Mouse (Mus musculus): ENCODE data around the gene Pik3c2g.

Pik3c2g gene

GRCm38 (mm10) chr6:139842626-139843025 lies 255.6 kb downstream of the Pik3c2g start:
- no peak for DNase-seq

GRCm38 (mm10) chr6:139843531-139843930 lies 256.5 kb downstream of the Pik3c2g start:
- no peak for DNase-seq

DNA sequence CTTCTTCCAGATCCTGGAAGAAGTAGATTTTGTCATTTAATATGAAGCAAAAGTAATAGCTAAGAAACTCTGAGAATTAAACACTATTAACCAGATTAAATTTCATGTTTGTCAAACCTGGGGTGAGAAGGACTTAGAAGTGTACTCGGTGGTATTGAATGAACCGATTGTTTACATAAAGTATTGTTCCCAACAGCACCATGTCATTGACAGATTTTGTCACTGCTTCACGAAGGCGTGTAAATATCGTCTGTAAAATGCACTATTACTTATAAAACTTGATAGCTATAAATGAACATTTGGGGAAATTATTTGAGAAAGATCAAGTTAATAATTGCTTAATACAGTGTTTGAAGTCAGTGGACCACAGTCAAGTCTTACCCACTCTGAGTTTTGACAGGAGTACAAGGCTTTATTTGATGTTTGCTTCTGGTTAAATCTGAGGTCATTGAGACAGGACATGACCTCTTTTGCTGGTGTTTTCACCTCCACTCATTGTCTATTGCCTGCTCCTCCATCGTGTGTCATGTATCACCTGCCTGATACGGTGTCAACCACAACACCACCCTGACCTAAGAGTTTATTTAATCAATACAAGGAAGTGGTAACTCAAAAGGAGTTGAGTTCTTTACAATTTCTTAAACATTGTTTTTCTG lies 260.0 kb downstream of the Pik3c2g start:
- DNase-seq = no peak

- DNase-seq = no peak
These were observed 262.9 kb downstream of the Pik3c2g start for GRCm38 (mm10) chr6:139849931-139850330.

- DNase-seq = no peak
These were observed 264.9 kb downstream of the Pik3c2g start for GRCm38 (mm10) chr6:139851705-139852603.

DNA sequence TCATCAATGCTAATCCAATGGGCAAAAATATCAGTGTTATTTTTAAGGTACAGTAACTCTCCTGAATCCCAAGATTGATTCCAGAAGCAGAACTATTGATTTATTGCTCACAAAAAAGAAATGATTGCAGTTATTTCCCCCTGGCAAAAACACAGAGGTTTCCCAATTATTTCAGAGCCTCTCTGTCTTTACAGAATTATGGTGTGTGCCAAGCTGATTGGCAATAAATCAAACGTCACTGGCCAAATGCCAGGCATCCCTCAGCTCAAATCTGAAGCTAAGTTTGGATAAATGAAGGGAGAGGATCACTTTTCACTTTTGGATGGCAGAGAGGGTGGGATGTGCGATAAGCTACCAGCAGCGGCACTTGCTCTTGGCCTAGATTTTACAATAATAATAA lies 265.8 kb downstream of the Pik3c2g start:
- peak; percentile 39 for DNase-seq

- no peak for DNase-seq
These were observed 273.1 kb downstream of the Pik3c2g start for GRCm38 (mm10) chr6:139860141-139860540.

DNA sequence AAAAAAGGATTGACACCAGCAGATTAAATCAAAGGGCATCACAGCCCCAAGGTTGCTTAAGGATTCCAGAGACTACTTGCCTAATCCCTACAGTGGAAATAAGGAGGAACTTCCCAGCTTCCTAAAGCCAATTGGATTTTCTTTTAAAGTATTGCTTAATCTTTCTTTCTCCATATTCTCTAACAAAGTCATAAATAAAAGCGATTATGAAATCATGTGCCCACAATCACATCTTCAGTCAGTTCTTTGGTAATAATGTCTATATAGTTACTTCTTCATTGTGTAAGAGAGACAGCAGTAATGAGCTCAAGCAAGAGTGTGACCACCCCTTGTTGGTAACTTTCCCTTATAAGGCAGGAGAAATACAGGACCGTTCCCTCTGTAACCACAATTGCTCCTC lies 274.5 kb downstream of the Pik3c2g start:
- DNase-seq = no peak

- DNase-seq = no peak
These were observed 278.1 kb downstream of the Pik3c2g start for GRCm38 (mm10) chr6:139865059-139865673.

DNA sequence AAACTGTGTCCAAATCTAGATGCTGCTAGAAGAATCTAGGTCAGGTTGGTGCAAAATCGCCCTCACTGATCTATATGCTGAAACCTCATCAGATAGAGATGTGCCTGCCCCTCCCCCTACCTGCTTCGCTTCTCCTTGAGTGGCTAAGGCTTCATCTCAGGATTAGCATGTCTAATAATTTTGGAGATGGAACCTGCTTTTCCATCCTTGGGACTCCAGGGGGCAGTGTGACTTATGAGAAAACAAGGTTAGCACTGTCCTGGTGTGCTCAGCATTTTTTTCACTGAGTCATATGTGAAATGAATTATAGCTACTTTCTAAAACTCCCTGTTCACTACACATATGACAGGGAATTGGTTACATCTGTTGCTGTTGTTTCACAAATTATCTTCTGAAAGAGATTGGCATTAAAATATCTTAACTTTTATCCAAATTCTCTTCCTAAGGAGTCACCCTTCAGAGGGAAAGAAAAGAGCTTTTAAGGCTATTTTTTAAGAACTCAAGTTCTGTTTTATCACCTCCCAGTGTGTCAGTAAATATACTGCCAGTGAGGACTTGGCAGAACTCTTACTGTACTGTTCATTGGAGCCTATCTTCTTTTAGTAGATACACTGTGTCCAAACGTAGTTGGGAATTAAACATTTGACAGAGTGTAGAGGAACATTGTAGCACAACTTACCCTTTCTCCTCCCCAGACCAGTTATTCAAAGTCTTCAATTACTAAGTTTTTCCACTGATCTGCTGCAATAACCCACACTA lies 287.6 kb downstream of the Pik3c2g start:
- peak; percentile 25 for DNase-seq

DNA sequence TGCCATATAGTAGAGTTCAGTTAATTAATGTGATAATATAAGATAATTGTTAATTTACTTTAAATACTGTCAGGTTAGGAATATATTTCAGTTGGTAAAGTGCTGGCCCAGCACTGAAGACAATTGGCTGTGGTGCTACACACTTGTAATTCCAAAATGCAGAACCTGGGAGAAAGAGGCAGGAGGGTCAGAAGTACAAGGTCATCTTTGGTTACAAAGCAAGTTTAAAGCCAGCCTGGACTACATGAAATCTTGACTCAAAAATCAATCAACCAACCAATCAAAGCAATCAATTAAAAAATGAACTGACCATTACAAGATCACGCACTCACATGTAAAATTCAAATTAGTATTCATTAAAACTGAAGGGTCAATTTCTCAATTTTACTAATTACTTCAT lies 289.7 kb downstream of the Pik3c2g start:
- DNase-seq = no peak

DNA sequence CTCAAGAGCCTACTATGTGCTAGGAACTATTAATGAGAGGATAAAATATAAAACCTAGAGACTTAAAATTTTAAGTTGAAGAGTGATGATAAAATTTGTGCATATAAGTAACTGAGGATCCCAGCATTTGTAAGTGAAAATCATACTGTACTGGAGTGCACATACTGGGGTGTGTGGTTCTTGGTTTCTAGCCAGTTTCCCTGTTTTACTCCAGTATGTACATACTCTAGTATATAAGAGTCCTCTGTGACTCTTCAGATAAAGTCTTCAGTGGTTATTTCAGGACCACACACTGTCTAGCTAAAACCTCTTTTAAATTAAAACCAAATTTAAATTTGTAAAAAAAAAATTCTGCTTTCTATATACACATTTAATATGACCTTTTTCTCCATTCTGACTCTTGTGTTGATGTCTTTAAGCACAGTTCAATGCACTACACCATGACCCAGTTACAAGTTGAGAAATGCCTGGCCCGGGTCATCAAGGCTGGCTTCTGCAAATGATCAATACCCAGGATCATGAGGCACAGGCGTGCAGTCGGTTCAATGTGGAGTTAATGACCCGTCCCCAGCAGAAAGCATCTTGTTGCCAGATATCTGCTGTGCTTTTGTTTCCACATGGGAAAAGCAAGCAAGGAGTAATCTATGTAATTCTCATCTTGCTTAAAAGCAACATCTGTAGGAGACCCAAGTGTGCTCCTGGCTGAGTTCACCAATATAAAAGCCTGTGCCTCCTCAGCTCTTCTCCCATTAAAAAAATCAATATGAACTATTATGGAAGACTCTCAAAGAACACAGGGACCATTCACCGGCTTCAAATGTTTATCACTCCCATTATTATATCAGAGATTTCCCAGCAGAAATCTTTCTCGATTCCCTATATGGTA lies 290.7 kb downstream of the Pik3c2g start:
- DNase-seq = no peak

DNA sequence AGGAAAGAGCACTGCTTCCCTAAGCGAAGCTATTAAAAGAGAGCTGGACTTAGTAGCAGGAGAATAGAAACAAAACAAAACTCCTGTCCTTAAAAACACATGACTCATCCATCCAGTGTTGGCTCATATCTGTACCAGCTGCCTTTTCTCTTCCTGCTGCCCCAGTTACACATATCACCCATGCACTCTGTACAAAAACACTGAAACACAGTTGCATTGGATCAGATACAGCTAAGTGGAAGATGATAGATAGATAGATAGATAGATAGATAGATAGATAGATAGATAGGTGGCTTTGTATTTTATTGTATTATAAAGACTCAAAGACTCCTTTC lies 291.3 kb downstream of the Pik3c2g start:
- no peak for DNase-seq

GRCm38 (mm10) chr6:139882076-139882475 lies 295.1 kb downstream of the Pik3c2g start:
- no peak for DNase-seq

DNA sequence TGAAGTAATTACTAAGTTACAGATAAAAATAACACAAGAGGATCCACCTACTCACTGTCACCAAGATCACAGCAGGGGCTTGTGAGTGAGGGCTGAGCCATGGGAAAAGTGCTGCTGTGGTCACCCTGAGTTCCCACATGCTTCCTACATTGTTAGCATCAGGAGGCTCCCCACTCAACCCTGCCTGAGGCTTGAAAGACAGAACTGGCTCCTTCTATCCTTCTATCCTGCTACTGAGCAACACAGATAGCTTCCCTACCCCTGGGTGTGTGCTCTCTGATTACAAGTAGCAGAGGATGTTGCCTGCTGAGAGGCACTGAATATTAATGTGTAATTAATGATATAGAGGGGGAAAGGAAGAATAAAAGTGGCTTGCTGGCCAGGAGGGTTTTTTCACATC lies 300.2 kb downstream of the Pik3c2g start:
- DNase-seq = no peak

- DNase-seq = no peak
These were observed 308.6 kb downstream of the Pik3c2g start for GRCm38 (mm10) chr6:139895637-139896036.

- DNase-seq = no peak
These were observed 312.7 kb downstream of the Pik3c2g start for GRCm38 (mm10) chr6:139899630-139900151.

DNA sequence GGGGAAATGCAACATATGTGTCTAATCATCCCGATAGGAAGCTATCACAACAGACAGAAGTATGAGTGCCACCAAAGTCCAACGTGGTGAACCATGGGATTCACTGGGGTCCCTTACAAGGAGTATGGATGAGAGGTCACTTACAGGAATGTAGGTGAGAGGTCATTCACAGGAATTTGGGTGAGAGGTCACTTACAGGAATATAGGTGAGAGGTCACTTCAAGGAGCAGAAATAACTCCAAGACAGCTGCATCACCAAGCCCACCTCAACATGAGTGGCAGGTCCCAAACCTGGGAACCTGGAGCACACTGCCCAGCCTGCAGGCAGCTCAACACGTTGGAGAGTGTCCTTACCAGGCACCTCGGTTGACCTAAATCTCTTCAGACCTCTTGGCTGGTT lies 314.8 kb downstream of the Pik3c2g start:
- DNase-seq = no peak

GRCm38 (mm10) chr6:139907138-139907537 lies 320.1 kb downstream of the Pik3c2g start:
- no peak for DNase-seq

- no peak for DNase-seq
These were observed 322.1 kb downstream of the Pik3c2g start for GRCm38 (mm10) chr6:139908997-139909669.

GRCm38 (mm10) chr6:139928766-139929165 lies 341.7 kb downstream of the Pik3c2g start:
- DNase-seq = no peak
